Mouse (Mus musculus) monocyte, adult 59 days (primary cell): ENCODE measurements around the gene Gm8165. TPM values are rescaled to one million over a fixed set of nuclear protein-coding genes. Genes with fewer than 3 reads are reported as not detected.

Source experiments
- total RNA-seq, 2 experiments: library from RNA; stranded (reverse); gene quantifications; one replicate each; pipeline ENCODE4 v1.2.4; 2023

Gm8165 gene
- total RNA-seq, result not detected

DNA sequence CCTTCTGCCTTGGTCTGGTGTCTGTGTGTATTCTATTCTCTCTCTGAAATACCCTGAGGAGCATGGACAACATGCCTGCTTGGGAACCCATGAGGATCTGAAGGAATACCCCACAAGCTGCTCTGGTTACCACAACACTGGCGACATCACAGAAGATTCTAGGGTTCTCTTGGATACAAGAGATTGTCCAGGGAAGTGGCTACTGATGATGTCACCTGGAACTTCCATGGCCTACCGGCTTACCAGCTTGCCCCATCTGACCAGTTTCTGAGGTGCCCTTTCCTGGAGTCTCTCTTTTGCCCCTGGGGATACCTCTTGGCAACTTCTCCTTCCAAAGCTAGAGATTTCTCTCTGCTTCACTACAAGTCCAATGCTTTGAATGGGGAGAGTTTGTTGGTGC is at the start of gene Gm8165:
TSS of gene Gm8165 (minus strand) at position 101 of the 400 bp plus-strand sequence.

DNA sequence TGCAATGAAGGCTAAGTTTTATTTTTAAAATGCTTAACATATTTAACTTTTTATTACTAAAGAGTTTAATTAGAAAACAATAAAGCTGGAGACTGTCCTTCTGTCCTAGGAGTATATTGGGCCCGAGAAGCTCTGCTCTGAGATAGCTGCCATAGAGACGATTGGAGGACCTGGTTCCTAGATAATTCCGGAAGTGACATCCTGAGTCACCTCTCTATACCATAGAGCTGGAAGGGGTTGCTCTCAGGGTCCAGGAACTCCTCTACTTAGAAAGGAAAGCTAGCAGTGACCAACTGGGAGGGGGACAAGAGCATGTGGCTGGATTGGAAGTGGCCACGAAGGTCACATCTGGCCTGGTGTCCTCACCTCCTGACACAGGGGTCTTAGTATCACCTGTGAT is 20.6 kb upstream of the Gm8165 start, which contains the start of gene Gm7324:
TSS of gene Gm7324 (plus strand) at position 208 of the 400 bp plus-strand sequence.

Other genes starting within 250 kb of the Gm8165 start
- not detected for gene Gm5799, start 133.6 kb downstream of the Gm8165 start, total RNA-seq
- gene Gm17654, start 98.1 kb downstream of the Gm8165 start, total RNA-seq, result not detected
- not detected for gene Gm10375, start 69.2 kb downstream of the Gm8165 start, total RNA-seq
- 1 to 10 TPM in 1 of 2 experiments, not detected in 1; 1.2 TPM for gene Gm7324, start 20.6 kb upstream of the Gm8165 start, total RNA-seq
- gene Gm16506, start 50.3 kb upstream of the Gm8165 start, total RNA-seq, result not detected
- gene Gm6526, start 70.7 kb upstream of the Gm8165 start, total RNA-seq, result not detected
- not detected for gene Gm8180, start 107.5 kb upstream of the Gm8165 start, total RNA-seq
- 10 to 100 TPM; 25.4 to 27.6 TPM for gene Ear1, start 198.3 kb upstream of the Gm8165 start, total RNA-seq
- gene Ear10, start 246.4 kb upstream of the Gm8165 start, total RNA-seq, result not detected
- gene Gm8113, start 248.2 kb upstream of the Gm8165 start, total RNA-seq, result under 1 TPM; 0.39 to 0.76 TPM